ENCODE assay signal across 14 mouse cellular contexts in genomic region chr7:72280721-72281120, GRCm38 (mm10). TPM values are rescaled to one million over a fixed set of nuclear protein-coding genes. Genes with fewer than 3 reads are reported as not detected.
A peak's percentile ranks its signal among the peaks of the same experiment; 100 is the strongest.
DNase-seq lines count a peak whose midpoint lies in the region; ATAC-seq and TF ChIP-seq lines count a peak whose summit lies in the region.
"Had no signal": no experiment of that assay in that cellular context is flagged by ENCODE, and none has a peak within 500 bp of the region (broad histone marks: within the 10 kb centered on the region; RNA-seq: fewer than 3 reads in every experiment).

No protein-coding gene starts in this region.

- ATAC-seq in CD4-positive, CD25-positive, alpha-beta regulatory T cell, adult 4 months = no peak
- ATAC-seq in midbrain, embryonic 15.5 days (replicated peaks) = no peak
- no peak for ATAC-seq in erythroblast, adult 5-6 weeks (replicated peaks; ENCODE audit: low FRiP score, poor library complexity, severe bottlenecking)
- ATAC-seq: hindbrain, embryonic 16.5 days had no signal

- no peak overlapping the region for H3K9ac ChIP-seq in midbrain, embryonic 15.5 days
- H3K9ac ChIP-seq: heart, embryonic 15.5 days; midbrain, embryonic 12.5 days; neural tube, embryonic 12.5 days; stomach, embryonic 15.5 days had no signal

- no peaks in the 10 kb centered on the region for H3K9me3 ChIP-seq in midbrain, embryonic 15.5 days
- H3K9me3 ChIP-seq: heart, embryonic 15.5 days; midbrain, embryonic 12.5 days; neural tube, embryonic 12.5 days; stomach, embryonic 15.5 days had no signal

- no peaks in the 10 kb centered on the region for H3K36me3 ChIP-seq in thymus, adult 2 months (ENCODE audit: control insufficient read depth, insufficient read depth, low read length)
- H3K36me3 ChIP-seq in midbrain, embryonic 15.5 days (replicated peaks) = no peaks in the 10 kb centered on the region
- H3K36me3 ChIP-seq: heart, embryonic 15.5 days; midbrain, embryonic 12.5 days; neural tube, embryonic 12.5 days; stomach, embryonic 15.5 days had no signal

- H3K27me3 ChIP-seq in thymus, adult 2 months (ENCODE audit: control insufficient read depth, insufficient read depth, low read length) = no peaks in the 10 kb centered on the region
- H3K27me3 ChIP-seq in midbrain, embryonic 15.5 days (replicated peaks) = no peaks in the 10 kb centered on the region
- H3K27me3 ChIP-seq: heart, embryonic 15.5 days; midbrain, embryonic 12.5 days; neural tube, embryonic 12.5 days; stomach, embryonic 15.5 days had no signal

- TF ChIP-seq CTCF in bone marrow, adult 2 months (IDR thresholded peaks at IDR 0.05; ENCODE audit: control insufficient read depth, insufficient read depth, low read length) = no peak
- TF ChIP-seq CTCF in thymus, adult 2 months (IDR thresholded peaks at IDR 0.05; ENCODE audit: borderline replicate concordance, control insufficient read depth, extremely low read depth, insufficient read depth, low read length, poor library complexity) = no peak

- H3K4me3 ChIP-seq in bone marrow, adult 2 months (replicated peaks; ENCODE audit: control insufficient read depth, low read depth, low read length) = no peak overlapping the region
- no peak overlapping the region for H3K4me3 ChIP-seq in thymus, adult 2 months (ENCODE audit: control insufficient read depth, insufficient read depth, low read length)
- no peak overlapping the region for H3K4me3 ChIP-seq in midbrain, embryonic 15.5 days
- H3K4me3 ChIP-seq: heart, embryonic 15.5 days; midbrain, embryonic 12.5 days; neural tube, embryonic 12.5 days; stomach, embryonic 15.5 days had no signal

- H3K4me1 ChIP-seq in bone marrow, adult 2 months (ENCODE audit: control insufficient read depth, insufficient read depth, low read length) = peaks cover 5% of the 10 kb centered on the region; the same call in 1 of the 2 replicates
- H3K4me1 ChIP-seq in thymus, adult 2 months (replicated peaks; ENCODE audit: control insufficient read depth, insufficient read depth, low read length) = peaks cover 17% of the 10 kb centered on the region
- H3K4me1 ChIP-seq in midbrain, embryonic 15.5 days = no peaks in the 10 kb centered on the region
- H3K4me1 ChIP-seq: heart, embryonic 15.5 days; midbrain, embryonic 12.5 days; neural tube, embryonic 12.5 days; stomach, embryonic 15.5 days had no signal

- TF ChIP-seq POLR2A in bone marrow, adult 2 months (IDR thresholded peaks at IDR 0.05; ENCODE audit: borderline replicate concordance, control insufficient read depth, low read depth, low read length) = no peak
- no peak for TF ChIP-seq POLR2A in thymus, adult 2 months (IDR thresholded peaks at IDR 0.05; ENCODE audit: control insufficient read depth, extremely low read depth, insufficient read depth, low read length, poor library complexity)

- 0 out of 2 replicates have a peak overlapping the region, but pooled peaks have one; percentile 39 for H3K27ac ChIP-seq in bone marrow, adult 2 months (ENCODE audit: control insufficient read depth, insufficient read depth, low read depth, low read length, poor library complexity)
- H3K27ac ChIP-seq in thymus, adult 2 months (ENCODE audit: control insufficient read depth, insufficient read depth, low read length) = peak overlapping the region; percentile 72; the same call in 1 of the 2 replicates
- no peak overlapping the region for H3K27ac ChIP-seq in midbrain, embryonic 15.5 days
- H3K27ac ChIP-seq: heart, embryonic 15.5 days; midbrain, embryonic 12.5 days; neural tube, embryonic 12.5 days; stomach, embryonic 15.5 days had no signal

- no peak overlapping the region for H3K4me2 ChIP-seq in midbrain, embryonic 15.5 days
- H3K4me2 ChIP-seq: heart, embryonic 15.5 days; midbrain, embryonic 12.5 days; neural tube, embryonic 12.5 days; stomach, embryonic 15.5 days had no signal

- 5% methylated on average over 3 of the region's 3 CpGs for WGBS in bone marrow, adult 2 months
- under 1% methylated on average over 3 of the region's 3 CpGs for WGBS in thymus, adult 2 months
- WGBS in midbrain, embryonic 15.5 days = 81% methylated on average over 3 of the region's 3 CpGs

- peak; percentile 11 for DNase-seq in CD4-positive, CD25-positive, alpha-beta regulatory T cell, adult 2 months (ENCODE audit: low read depth, low spot score)
- peak; percentile 62 to 69 for DNase-seq in natural killer cell, adult 2 months (ENCODE audit: low spot score in 2 of 2)
- peak; percentile 48 for DNase-seq in thymus, adult 2 months
- no peak for DNase-seq in cerebellum, postnatal 36 days
- DNase-seq: kidney, adult 9 months had no signal

RNA-seq across cellular contexts. Expression of gene Mctp2, which starts 25.7 kb away (rescaled TPM):
- 1 to 10 TPM; 2.1 to 2.8 TPM for polyA plus RNA-seq in CD4-positive, CD25-positive, alpha-beta regulatory T cell, adult 4 months (2017; shearing (Covaris generic))
- polyA plus RNA-seq in bone marrow, adult 2 months (2011; ENCODE audit: insufficient read depth, insufficient read length, low replicate concordance, missing spikeins) = 2.8 and 7.1 TPM in 2 replicates
- 3.7 and 4.1 TPM in 2 replicates for polyA plus RNA-seq in thymus, adult 2 months (2012; rRNA removed)
- 0.43 and 0.45 TPM in 2 replicates for polyA plus RNA-seq in midbrain, embryonic 15.5 days (2015; fragmentation: Nextera tagmentation; extraction: Ambion mirVana)
- 2.1 and 5.6 TPM in 2 replicates for total RNA-seq in erythroblast, adult 5-6 weeks (2015; ENCODE audit: low replicate concordance)
- 3.2 and 9.6 TPM in 2 replicates for total RNA-seq in erythroblast, adult 5-6 weeks (2017; ENCODE audit: low replicate concordance)

Comparison
In these comparisons a context has a peak if more than half of its experiments do, and no peak if none do; other contexts are left out.
1. DNase-seq: peak in CD4-positive, CD25-positive, alpha-beta regulatory T cell, adult 2 months (single experiment), natural killer cell, adult 2 months (2 of 2) and thymus, adult 2 months (single experiment); none in cerebellum, postnatal 36 days (0 of 2).